Mouse (Mus musculus) neural tube, embryonic 11.5 days (tissue): ENCODE results near the gene Cyp4x1. TPM values are rescaled to one million over a fixed set of nuclear protein-coding genes. Genes with fewer than 3 reads are reported as not detected.

ENCODE experiments used
- ATAC-seq: fragments of 200-750 bp; cut with Nextera tagmentation; 2 replicates; pipeline ENCODE4 v1.8.0; 2017; ENCODE audit warnings: moderate number of reproducible peaks, mild to moderate bottlenecking, moderate TSS enrichment, moderate library complexity; ENCODE audit not compliant: insufficient read depth, low FRiP score, low TSS enrichment
- DNase-seq: peaks from one replicate; pipeline ENCODE4 v3.0.0-alpha.2; 2015; ENCODE audit warnings: low spot score
- H3K27ac ChIP-seq: fragments of 300-500 bp; sonication (generic); 2 replicates; pipeline ENCODE4 v1.5.1; 2014; ENCODE audit warnings: low read depth, mild to moderate bottlenecking, low read length
- H3K27me3 ChIP-seq: fragments of 300-500 bp; sonication (generic); 2 replicates; pipeline ENCODE4 v1.6.1; 2014; ENCODE audit warnings: mild to moderate bottlenecking, low read length, mixed read lengths; ENCODE audit not compliant: control insufficient read depth, insufficient read depth
- H3K36me3 ChIP-seq: fragments of 300-500 bp; sonication (generic); 2 replicates; pipeline ENCODE4 v1.6.1; 2014; ENCODE audit warnings: mild to moderate bottlenecking, low read length, moderate library complexity, mixed read lengths; ENCODE audit not compliant: control insufficient read depth, insufficient read depth
- H3K4me1 ChIP-seq: fragments of 300-500 bp; sonication (generic); 2 replicates; pipeline ENCODE4 v1.6.1; 2014; ENCODE audit warnings: low read length, mixed read lengths; ENCODE audit not compliant: control insufficient read depth, insufficient read depth
- H3K4me2 ChIP-seq: fragments of 300-500 bp; sonication (generic); 2 replicates; pipeline ENCODE4 v1.6.1; 2014; ENCODE audit warnings: low read depth, mild to moderate bottlenecking, moderate library complexity
- H3K4me3 ChIP-seq: fragments of 300-500 bp; sonication (generic); 2 replicates; pipeline ENCODE4 v1.5.1; 2014; ENCODE audit warnings: low read depth, low read length
- H3K9ac ChIP-seq: fragments of 300-500 bp; sonication (generic); 2 replicates; pipeline ENCODE4 v1.6.1; 2014; ENCODE audit warnings: mild to moderate bottlenecking, low read length
- H3K9me3 ChIP-seq: fragments of 300-500 bp; sonication (generic); 2 replicates; pipeline ENCODE4 v1.6.1; 2016; ENCODE audit warnings: low read length; ENCODE audit not compliant: control insufficient read depth
- WGBS: fragments of 180-500 bp; shearing (Covaris S2); extraction: QIAGEN DNeasy Blood & Tissue Kit; methylation state at CpG from one replicate; pipeline ENCODE4 v1.1.7; 2014; 5-methylcytosine and 5-hydroxymethylcytosine counted together
- polyA plus RNA-seq: library from polyadenylated mRNA; unstranded; fragments of >200 nt; fragmentation: Nextera tagmentation; extraction: Ambion mirVana; gene quantifications from 2 replicates; pipeline ENCODE4 v1.2.1, GENCODE M21; 2014

Cyp4x1 gene
- polyA plus RNA-seq, 1 experiment from 2014 or later, result 2.3 TPM

DNA sequence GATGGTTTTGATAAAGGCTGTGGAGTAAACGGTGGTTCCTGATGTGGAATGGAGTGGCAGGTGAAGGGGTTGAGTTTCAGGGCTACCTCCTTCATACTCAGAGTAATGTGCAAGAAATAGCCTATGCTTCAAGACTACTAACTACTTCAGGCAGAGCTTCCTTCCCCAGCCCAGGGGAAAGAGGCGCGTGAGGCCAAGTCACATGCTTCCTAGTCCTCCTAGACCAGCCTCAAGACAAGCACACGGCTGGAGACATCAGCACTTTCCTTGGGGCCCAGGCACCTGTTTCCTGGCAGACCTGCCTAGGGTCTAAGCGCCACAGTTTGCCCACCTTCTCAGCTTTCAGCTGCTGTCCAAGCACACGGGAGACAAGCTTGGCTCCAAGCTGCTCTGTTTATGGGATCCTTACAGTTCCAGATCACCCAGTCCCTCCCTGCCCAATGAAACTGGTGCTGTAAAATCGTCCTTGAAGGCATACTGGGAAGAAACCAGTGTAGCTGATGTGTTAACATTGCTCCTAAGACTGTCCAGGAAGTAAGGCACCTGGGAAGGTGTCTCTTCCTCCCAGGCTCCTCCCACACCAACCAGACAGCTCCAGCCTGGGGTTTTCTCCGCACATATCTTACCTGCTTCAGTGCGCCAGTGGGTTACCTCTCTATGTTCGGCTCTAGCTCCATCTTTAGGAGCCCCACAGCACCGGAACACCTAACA is 37.5 kb downstream of the Cyp4x1 start:
- DNase-seq (no peak), ATAC-seq (no peak)
- Histone ChIP-seq H3K27ac (no peak overlapping the region), H3K27me3 (peaks cover 28% of the 10 kb centered on the region), H3K36me3 (no peaks in the 10 kb centered on the region), H3K4me3 (no peak overlapping the region), H3K9me3 (no peaks in the 10 kb centered on the region), H3K4me2 (peak overlapping the region; percentile 86), H3K4me1 (0 out of 2 replicates have a peak, but pooled peaks cover 3% of the 10 kb centered on the region), H3K9ac (no peak overlapping the region)
- 18% methylated on average over 11 of the region's 11 CpGs for whole genome bisulfite sequencing

DNA sequence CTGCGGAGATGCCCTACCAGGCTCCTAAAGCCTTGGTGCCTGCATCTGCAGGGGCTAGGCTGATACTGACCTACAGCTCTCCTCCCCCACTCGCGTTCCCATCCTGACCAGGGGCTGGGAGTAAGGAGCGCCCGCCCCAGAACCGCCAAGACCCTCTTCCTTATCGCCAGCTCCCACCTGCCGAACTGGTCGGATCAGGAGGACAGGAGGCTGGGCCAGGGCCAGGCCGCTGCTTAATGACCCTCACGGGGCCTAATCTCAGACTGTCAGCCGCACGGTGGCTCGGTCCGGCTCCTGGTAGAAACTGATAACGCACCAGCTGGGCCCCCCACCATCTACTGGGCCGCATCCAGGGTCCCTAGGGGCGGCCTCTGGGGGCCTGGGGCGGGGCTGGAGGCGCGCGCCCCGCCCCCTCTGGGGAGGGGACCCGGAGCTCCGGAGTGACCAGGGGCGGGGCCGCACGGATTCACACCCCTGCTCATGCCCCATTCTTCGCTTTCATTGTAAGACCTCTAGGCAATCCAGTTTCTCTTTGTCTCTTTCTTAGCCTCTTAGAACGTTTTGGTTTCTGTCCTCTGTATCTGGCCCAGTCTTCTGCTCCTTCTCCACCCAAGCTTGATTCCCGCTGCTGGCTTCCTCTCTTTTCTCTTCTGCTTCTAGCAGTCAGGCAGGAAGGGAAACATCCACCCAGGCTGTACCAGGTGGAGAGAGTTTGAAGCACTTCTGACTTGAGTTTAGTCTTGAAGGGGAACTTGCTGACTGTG is 38.2 kb downstream of the Cyp4x1 start:
- peak; percentile 45 for DNase-seq
- no peaks in the 10 kb centered on the region for H3K36me3 ChIP-seq
- peak overlapping the region; percentile 38 for H3K4me3 ChIP-seq
- no peaks in the 10 kb centered on the region for H3K9me3 ChIP-seq
- ATAC-seq, result peak; percentile 67
- H3K27ac ChIP-seq, result no peak overlapping the region
- H3K27me3 ChIP-seq, result peaks cover 28% of the 10 kb centered on the region
- H3K9ac ChIP-seq, result peak overlapping the region; percentile 64
- WGBS, result 1% methylated on average over 30 of the region's 31 CpGs
- 0 out of 2 replicates have a peak, but pooled peaks cover 3% of the 10 kb centered on the region for H3K4me1 ChIP-seq
- peak overlapping the region; percentile 86 for H3K4me2 ChIP-seq

- 0 out of 2 replicates have a peak, but pooled peaks cover 3% of the 10 kb centered on the region for H3K4me1 ChIP-seq
- 80% methylated on average over 2 of the region's 2 CpGs for WGBS
- H3K4me2 ChIP-seq, result no peak overlapping the region
- no peaks in the 10 kb centered on the region for H3K36me3 ChIP-seq
- H3K9ac ChIP-seq, result no peak overlapping the region
- H3K27me3 ChIP-seq, result peaks cover 28% of the 10 kb centered on the region
- no peak for DNase-seq
- H3K4me3 ChIP-seq, result no peak overlapping the region
- ATAC-seq, result no peak
- H3K9me3 ChIP-seq, result no peaks in the 10 kb centered on the region
- H3K27ac ChIP-seq, result no peak overlapping the region
These were observed 40.0 kb downstream of the Cyp4x1 start for GRCm38 (mm10) chr4:115094056-115094455.

DNA sequence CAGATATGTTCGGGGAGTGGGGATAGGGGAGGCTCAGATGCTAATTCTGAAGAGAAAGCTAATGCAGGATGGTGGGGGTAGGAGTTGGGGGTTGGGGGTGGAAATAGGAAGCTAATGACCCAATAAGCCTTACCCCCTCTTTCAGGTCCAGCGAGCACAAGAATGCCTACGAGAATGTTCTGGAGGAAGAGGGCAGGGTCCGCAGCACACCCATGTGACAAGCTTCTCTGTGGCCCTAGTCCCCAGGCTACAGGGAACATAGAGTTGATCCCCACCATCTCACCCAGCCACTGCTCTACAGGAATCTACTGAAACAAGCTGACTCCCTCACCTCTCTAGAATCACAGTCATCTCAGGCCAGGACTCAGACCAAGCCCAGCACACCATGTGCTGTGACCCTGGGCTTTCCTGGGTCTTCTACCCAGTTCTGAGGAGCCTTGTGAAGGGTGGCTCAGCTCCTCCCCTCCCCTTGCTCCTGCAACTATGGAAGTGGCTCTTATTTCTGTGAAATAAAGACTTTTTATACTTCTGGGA is 40.7 kb downstream of the Cyp4x1 start:
- Histone ChIP-seq H3K27ac (no peak overlapping the region), H3K9me3 (no peaks in the 10 kb centered on the region), H3K36me3 (no peaks in the 10 kb centered on the region), H3K4me1 (0 out of 2 replicates have a peak, but pooled peaks cover 3% of the 10 kb centered on the region), H3K9ac (no peak overlapping the region), H3K27me3 (peaks cover 28% of the 10 kb centered on the region), H3K4me3 (no peak overlapping the region), H3K4me2 (no peak overlapping the region)
- ATAC-seq (no peak), DNase-seq (no peak)
- WGBS, result 75% methylated on average over 4 of the region's 4 CpGs

DNA sequence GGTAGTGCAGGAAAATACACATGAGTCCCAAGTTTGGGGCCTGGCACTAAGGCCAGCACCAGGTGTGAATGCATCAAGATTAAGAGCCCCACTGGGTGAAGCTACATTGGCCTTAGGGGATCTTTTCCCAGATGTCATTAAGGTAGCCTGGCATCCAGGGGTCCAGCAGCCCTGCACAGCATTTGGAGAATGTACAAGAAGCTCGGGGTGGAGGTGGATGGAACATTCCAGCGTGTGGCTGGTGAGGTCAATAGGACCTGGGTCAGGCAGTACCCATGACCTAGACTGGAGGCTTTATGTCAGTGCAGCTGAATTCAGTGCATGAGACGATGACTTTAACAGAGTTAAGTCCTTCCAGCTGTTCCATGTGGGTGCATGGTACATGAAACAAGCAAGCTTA is 42.3 kb downstream of the Cyp4x1 start:
- no peak for ATAC-seq
- H3K4me3 ChIP-seq, result no peak overlapping the region
- WGBS, result 74% methylated on average over 3 of the region's 3 CpGs
- H3K36me3 ChIP-seq, result no peaks in the 10 kb centered on the region
- peaks cover 28% of the 10 kb centered on the region for H3K27me3 ChIP-seq
- 0 out of 2 replicates have a peak, but pooled peaks cover 3% of the 10 kb centered on the region for H3K4me1 ChIP-seq
- no peak overlapping the region for H3K27ac ChIP-seq
- no peaks in the 10 kb centered on the region for H3K9me3 ChIP-seq
- H3K4me2 ChIP-seq, result no peak overlapping the region
- no peak for DNase-seq
- no peak overlapping the region for H3K9ac ChIP-seq

DNA sequence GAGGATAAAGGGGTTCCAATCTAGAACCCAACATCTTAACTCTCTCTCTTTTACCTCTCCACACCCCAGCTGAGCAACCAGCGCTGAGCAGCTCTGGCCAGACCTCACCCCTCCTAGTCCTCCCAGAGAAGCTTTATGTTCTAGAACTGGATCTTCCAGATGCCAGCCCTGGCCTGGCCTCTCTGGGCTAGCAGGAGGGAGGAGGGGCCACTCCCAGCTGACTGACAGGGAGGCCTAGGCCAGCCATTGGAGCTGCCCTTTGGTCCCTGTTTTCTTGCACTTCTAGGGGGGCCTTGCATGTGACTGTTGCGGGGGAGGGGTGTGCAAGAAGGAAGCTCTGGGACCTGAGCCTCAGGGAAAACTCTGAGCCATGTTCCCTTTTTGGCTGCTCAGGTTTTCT is 43.5 kb downstream of the Cyp4x1 start:
- peaks cover 21% of the 10 kb centered on the region for H3K27me3 ChIP-seq
- H3K36me3 ChIP-seq, result no peaks in the 10 kb centered on the region
- no peaks in the 10 kb centered on the region for H3K9me3 ChIP-seq
- H3K27ac ChIP-seq, result no peak overlapping the region
- ATAC-seq (no peak), DNase-seq (no peak)
- H3K4me3 ChIP-seq, result no peak overlapping the region
- H3K4me2 ChIP-seq, result no peak overlapping the region
- WGBS, result 65% methylated on average over 2 of the region's 2 CpGs
- H3K4me1 ChIP-seq, result 0 out of 2 replicates have a peak, but pooled peaks cover under 1% of the 10 kb centered on the region
- H3K9ac ChIP-seq, result no peak overlapping the region

- no peak within 1 kb of the TSS; the same call in 1 of the 2 replicates for H3K4me3 ChIP-seq
- no peaks in the 10 kb centered on the region for H3K4me1 ChIP-seq
- H3K4me2 ChIP-seq, result no peak within 1 kb of the TSS
- DNase-seq (no peak), ATAC-seq (no peak)
- peaks cover 5% of the 10 kb centered on the region; the same call in 1 of the 2 replicates for H3K27me3 ChIP-seq
- no peak within 1 kb of the TSS for H3K27ac ChIP-seq
- WGBS, result 20% methylated on average over 11 of the region's 11 CpGs
- no peaks in the 10 kb centered on the region for H3K9me3 ChIP-seq
- no peaks in the 10 kb centered on the region for H3K36me3 ChIP-seq
- no peak within 1 kb of the TSS for H3K9ac ChIP-seq
These were observed 45.3 kb downstream of the Cyp4x1 start, which contains the start of gene Pdzk1ip1 for GRCm38 (mm10) chr4:115088611-115089338. TSS of gene Pdzk1ip1 (plus strand) at chr4:115088708.

- no peak overlapping the region for H3K4me2 ChIP-seq
- no peak overlapping the region for H3K27ac ChIP-seq
- no peaks in the 10 kb centered on the region for H3K4me1 ChIP-seq
- ATAC-seq, result no peak
- H3K9ac ChIP-seq, result no peak overlapping the region
- no peak for DNase-seq
- H3K36me3 ChIP-seq, result no peaks in the 10 kb centered on the region
- WGBS, result 54% methylated on average over 3 of the region's 3 CpGs
- H3K27me3 ChIP-seq, result peaks cover 5% of the 10 kb centered on the region; the same call in 1 of the 2 replicates
- no peak overlapping the region for H3K4me3 ChIP-seq
- H3K9me3 ChIP-seq, result no peaks in the 10 kb centered on the region
These were observed 47.2 kb downstream of the Cyp4x1 start for GRCm38 (mm10) chr4:115086763-115087415.
